Mouse (Mus musculus): ENCODE data around the gene Vmn1r28.
"Not testable (repeated sequence)": the region's sequence is repeated elsewhere in the genome, so short reads cannot be mapped to it uniquely, and the experiment has no call there.

Vmn1r28 gene

DNA sequence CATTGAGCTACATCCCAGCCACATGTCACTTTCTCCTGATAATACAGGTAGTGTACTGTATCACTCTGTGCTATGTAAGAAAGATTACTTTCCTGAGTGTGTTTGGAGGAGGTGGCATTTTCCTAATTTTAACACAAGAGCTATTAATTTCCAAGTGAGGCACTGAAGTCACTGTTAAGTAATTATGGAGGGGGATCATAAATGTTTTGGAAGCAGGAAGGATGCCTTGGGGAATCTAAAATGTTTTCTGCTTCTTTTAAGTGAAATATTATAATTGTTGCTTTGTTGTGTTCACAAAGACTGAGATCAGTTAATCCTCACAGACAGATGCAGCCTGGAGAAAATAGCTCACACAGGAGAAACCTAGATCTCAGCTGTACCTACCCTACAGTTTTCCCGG, at the start of gene Vmn1r28:
Gene Vmn1r28, plus strand, starts transcription at position 301 of the 400 bp plus-strand sequence.
- DNase-seq, result no peak

DNA sequence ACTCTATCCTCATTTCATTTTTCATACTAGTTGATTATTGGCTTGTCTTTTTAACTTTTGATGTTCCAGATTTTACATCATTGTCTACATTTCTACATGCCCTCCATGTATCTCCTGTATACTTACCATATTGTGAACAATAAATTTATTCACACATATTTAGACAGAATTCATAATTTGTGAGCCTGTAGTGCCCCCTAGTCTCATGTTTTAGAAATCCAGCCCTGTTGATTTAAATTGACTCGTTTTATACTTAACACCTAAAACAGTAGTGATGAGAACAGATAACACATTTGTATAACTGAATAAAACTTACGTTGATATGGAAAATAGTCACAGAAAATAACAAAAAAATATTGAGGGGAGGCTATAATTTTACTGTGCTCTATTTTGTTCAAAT, 45.7 kb upstream of the Vmn1r28 start:
- DNase-seq, result no peak

DNA sequence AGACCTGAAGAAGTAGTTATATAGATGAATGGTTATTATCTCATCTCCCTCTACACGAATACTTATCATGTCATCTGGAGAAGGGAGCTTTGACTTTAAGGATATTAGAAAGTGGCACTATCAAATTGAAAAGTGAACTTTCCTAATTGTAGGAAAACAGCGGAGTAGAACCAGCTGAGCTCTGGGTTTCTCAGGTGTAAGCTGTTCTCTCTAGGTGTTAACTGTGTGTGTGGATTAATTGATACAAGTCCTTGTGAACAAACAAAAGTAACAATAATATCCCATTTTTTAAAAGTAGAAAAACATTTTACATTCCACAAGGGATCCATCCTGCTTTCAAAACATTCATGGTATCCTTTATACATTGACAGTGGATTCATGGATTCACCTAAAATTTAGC, 43.1 kb upstream of the Vmn1r28 start, which contains the start of gene Vmn1r27:
Gene Vmn1r27, minus strand, starts transcription at position 101 of the 400 bp plus-strand sequence.
- no peak for DNase-seq

DNA sequence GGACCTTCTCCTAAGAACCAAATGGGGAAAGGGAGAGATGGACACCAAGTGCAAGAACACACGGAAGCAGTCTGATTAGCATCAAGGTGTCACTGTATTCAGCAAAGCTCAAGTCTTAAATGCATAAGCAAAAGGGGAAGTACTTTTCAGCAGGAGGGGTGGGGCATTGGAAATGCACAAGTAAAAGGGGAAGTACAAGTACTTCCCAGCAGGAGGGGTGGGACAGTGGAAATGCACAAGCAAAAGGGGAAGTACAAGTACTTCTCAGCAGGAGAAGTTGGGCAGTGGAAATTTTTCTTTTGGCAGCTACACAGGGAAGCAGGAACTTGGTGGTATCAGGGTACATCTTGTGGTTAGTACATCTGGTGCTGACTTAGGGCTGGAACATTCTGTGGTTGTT, 17.8 kb downstream of the Vmn1r28 start:
- DNase-seq, result not testable (repeated sequence)

DNA sequence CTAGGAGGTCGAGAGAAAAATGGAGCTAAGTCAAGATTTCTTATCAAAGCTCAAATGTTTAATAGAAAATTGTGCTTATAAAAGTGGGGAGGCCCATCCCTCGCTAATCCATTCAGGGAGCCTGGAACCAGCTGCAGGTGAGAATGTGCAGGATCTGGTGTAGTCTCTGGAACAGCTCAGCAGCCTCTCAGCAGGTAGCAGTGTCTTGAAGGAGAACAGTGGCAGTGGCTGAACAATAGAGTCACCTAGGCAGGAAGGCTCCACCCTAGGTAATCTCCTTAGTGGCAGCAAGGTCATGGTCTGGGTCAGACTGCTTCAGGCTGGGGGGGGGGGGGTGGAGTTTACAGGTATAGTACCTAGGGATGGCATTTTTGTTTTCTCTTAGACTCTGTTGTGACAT, 30.4 kb downstream of the Vmn1r28 start:
- DNase-seq, result no peak

DNA sequence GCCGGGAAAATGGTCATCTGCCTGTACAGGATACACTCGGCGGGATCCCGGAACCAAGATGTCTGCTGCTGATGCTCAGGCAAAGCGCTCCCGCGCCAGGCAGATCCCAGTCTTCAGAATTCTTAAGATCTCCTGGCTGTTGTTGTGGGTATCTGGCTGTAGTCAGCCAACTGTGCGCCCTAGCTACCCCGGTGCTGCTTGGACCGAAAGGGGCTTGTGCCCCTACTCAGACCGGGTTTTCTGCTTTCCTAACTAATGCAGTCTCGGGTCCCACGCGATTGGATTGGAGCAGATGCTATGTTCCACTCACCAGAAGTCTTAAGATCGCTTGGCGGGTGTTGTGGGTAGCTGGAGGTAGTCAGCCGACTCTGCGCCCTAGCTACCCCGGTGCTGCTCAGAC, 36.7 kb downstream of the Vmn1r28 start:
- not testable (repeated sequence) for DNase-seq

DNA sequence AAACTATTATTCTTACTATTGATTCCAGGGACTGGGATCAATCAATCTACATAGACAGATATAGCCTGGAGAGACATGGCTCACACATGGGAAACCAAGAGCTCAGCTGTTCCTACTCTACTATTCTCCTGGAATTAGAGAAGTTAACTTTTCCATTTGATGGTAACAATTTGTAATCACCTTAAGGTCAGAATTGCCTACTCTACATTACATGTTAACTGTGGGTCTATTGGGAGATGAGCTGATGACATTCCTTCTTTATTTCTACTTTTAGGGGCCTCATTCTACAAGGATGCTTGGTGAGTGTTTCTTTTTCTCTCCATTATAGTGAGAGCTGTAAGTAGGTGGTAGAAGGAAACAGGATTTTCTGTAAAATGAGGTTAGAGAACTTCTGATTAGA, 39.4 kb downstream of the Vmn1r28 start, which contains the start of gene Vmn1r29:
Gene Vmn1r29, plus strand, starts transcription at position 301 of the 400 bp plus-strand sequence.
- no peak for DNase-seq

Measured in cerebellum, postnatal 25 days (tissue).